Mouse (Mus musculus): ENCODE data around the gene Rhbdl1.

- TF ChIP-seq CTCF (IDR thresholded peaks at IDR 0.05; ENCODE audit: low read depth, low read length) (no peak), POLR2A (IDR thresholded peaks at IDR 0.05; ENCODE audit: extremely low read depth, insufficient read depth, low read length) (no peak)
Observed at GRCm38 (mm10) chr17:25869498-25869897, 32.4 kb upstream of the Rhbdl1 start.

All from liver, adult 2 months (tissue).